Mouse (Mus musculus) CD4-positive, CD25-positive, alpha-beta regulatory T cell, adult 2 months (primary cell): ENCODE measurements around the gene Krt15.
A peak's percentile ranks its signal among the peaks of the same experiment; 100 is the strongest.

Experiments
- DNase-seq: peaks from one replicate; pipeline ENCODE4 v3.0.0-alpha.2; 2012; ENCODE audit warnings: low read depth, low spot score

Krt15 gene

DNA sequence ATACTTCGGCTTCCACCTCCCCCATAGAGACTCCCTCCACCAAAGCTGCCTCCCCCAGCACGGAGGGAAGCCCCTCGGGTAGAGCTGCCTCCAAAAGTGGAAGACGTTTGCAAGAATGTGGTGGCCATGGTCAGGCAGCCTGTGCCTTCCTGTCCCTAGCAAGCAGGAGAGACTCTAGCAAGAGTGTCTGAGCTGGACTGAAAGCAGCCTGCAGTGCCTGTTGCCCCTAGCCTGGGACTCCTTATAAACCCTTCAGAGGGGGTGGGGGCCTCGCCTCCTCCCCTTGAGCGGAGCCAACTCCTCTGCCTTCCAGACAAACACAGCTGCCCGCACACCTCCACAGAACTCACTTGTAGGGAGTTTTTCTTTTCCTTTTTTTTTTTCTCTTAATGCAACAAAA lies at the start of gene Krt15:
TSS of gene Krt15 (minus strand) at position 198 of the 400 bp plus-strand sequence.
- DNase-seq: no peak

DNA sequence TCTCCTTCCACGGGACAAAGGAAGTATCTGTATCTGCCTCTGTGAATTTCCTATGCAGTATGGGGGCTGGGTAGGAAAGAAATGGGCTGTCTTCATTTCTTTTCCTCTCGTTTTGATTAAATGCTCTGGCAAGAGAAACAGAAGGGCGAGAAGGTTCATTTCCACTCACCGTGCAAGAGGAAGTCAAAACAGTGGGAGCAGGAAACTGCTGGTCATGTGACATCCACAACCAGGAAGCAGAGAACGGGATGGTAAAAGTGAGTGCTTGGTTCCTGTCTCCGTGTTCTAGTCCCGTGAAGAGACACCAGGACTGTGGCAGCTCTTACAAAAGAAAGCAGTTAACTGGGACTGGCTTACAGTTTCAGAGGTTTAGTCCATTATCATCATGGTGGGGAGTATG lies 46.0 kb upstream of the Krt15 start:
- DNase-seq: no peak

DNA sequence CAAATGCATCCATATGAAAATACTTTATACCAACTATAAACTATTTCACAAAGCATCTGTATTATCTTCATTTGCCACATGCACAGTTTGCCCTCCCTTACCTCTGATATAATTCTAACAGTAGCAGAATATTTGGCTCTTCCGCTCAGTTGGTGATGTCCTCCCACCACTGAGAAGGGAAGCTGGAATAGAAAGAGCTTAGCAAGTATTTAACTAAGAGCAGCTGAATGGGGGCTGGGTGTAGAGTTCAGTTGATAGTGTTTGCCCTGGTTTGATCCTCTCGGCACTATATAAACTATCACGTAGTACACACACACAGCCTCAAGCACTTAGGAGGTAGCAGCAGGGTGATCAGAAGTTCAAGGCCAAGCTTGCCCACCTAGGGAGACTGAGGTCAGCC lies 43.5 kb upstream of the Krt15 start:
- no peak for DNase-seq

DNA sequence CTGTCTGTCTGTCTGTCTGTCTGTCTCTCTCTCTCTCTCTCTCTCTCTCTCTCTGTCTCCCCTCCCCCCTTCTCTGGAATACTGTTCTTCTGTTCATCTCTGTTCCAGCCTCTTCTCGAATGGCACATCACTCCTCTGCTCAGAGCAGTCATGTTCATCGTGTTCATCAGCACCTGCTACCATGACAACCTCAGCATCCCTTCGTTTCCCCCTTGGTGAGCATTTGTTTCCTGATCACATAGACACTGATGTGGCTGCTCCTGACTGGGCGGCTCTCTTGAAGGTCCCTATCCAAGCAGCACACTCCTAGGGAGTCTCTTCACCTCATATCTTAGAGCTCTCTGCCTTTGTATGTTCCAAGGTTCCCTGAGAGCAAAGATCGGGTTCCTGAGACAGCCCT lies 42.6 kb upstream of the Krt15 start:
- no peak for DNase-seq

DNA sequence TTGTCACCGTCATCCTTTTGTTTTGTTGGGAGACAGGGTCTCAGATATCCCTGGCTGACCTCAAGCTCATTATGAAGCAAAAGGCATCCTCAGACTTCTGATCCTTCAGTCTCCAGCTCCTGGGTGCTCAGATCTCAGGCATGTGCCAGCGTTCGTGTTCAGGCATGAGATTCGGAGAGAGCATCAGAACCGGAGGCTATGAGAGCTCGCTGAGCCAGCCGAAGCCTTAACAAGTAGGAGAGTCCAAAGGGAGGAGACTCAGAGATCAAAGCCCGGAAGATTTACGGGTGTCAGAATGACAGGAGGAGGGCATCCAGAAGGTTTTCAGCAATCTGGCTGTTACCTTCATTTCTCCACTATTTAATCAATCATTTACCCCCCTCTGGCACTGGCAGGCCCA lies 41.1 kb upstream of the Krt15 start:
- DNase-seq: no peak

DNA sequence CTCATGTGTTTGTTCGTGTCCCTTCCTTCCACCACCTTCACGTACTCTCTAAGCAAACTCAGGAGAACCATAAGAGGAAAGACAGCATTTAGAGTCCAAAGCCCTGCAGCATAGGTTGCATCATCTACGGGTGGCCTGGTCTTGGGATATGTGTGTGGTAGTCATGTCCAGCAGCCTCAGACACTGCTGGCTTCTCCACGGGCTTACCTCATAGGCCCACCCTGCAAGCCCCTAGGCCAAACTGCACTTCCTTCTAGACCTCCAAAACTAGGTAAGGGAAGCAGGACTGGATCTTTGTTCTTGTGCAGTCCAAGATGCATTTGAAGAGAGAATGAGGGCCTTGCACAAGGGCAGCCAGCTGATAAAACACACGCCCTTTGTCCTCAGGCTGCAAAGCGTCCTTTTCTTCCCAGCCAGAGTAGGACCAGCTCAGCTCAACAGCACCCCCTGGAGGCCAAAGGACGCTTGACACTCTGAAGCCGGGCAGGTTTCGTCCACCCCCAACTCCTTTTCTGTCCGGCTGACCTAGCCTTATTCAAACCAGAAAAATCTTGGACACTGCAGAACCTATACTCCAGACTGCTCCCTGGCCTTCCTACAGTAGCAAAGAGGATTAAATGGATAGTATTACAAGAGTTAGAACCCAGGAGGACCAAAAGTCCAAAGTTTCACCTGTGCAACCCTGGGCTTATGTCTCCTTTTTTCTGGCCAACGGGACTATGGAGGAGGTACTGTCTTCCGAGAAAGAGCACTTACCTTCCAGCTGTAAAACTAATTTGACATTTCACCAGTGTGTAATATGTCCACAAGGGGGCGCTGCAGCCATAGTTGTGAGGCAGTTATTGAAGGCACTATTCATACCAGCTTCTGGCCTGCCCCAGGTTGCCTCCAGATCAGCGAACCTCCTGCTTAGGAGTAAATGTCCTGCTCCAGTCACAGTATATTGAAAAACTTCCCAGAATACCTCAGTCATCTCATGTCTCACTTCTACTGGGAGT lies 33.3 kb upstream of the Krt15 start:
- DNase-seq: peak; percentile 63

DNA sequence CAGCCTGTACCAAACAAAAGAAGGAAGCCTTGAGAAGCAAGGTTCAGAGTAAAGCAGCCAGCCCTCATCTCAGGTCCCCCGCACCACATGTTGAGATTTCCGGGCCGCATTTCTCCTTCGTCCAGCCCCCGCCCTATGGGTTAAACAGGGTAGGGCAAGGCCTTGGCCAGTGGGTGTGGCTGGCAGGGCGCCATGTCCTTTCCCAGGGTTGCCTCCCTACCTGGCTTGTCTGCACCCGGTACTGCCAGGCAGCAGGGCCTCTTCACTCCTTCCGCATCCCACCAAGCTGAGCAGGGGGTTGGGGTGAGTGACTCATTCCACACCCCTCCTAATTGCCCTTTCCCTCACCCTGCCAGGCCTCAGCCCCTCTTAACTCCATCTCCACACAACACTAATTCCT lies 32.3 kb upstream of the Krt15 start:
- DNase-seq: no peak

DNA sequence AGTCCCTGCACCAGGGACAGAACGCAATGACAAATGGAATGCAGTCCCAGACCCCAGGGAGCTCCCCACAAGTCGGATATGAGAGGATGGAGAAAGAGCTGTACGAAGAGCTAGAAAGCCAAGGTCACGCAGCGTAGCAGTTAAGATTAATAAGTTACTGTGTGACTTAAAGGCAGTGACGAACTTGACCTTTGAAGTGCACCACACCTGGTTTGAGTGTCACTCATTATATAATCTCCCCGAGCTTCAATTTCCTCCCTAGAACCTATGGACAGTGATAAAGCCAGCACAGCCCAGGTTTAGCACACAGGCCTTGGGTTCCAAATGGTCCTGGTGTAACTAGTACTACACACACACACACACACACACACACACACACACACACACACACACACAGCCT lies 28.7 kb upstream of the Krt15 start:
- no peak for DNase-seq

DNA sequence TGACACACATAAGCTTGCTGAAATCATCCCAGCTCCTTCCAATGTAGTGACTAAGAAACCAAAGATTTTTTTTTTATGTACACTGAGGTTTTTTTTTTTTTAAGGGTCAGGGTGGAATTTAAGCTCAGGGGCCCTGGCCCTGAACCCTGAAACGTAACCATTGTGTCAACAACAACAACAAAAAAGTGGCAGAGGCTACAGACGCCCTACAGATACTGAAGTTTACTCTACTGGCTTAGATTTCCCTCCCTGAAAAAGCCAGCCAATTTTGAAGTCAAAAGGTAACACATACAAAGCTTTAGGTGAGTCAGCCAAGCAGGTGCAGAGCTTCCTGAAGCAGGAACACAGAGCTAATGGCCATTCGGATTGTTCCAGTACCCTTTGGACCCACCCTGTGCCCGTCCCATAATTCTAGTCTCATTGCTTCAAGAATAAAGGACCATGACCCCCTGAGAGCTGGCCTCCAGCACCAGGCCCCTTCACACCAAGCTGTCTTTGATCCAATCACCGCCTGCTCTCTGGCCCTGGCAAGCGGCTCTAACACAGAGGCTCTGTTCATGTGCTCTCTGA lies 22.3 kb upstream of the Krt15 start:
- no peak for DNase-seq

DNA sequence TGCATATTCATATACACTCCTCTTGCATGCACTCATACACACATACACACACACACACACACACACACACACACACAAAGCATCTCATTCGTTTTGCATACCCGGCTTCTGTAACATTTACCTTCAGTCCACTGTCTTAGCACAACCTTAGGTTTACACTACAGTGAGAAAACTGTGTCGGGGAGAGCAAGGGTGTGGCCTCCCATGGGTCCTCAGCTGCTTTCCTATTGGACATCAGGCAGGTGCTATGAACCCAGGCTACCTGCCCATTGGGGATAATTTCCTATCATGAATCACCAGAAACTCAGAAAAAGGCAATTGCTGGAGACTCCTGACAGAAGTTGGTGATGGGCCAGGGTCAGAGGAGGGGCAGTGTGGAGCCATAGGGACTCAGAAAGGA lies 21.6 kb upstream of the Krt15 start:
- no peak for DNase-seq

DNA sequence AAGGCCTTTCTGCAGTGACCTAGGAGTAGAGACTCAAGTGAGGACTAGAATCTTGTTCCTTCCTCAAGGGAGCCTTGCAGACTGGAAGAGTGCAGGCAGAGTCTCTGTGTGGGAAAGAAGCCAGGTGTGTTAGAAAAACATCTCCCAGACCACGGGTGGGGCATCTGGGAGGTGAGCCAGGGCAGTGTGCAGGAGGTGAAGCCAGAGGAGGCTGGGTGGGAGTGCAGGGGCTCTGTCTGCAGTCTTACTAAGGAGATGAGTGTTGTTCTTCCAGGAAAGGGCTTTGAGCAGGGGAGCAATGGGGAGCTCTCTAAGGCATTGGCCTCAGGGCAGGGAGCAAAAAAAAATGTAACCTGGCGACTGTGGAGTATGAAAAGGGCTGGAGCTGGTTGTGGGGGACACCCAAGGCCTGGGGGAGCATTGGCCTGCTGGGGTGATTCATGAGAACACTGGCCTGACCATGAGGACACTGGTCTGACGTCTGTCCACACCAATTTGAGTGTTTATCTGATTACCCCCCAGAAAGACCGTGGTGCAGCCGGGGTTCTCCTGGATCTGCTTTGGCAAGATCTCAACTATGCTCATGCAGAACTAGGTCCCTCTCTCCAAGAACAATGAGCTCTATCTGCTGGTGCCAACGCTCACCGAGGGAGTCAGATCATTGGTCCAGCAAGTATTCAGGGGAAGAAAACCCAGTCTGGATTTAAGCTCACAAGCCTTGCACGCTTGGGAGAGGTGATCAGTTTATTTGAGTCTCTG lies 19.9 kb upstream of the Krt15 start:
- DNase-seq: no peak

DNA sequence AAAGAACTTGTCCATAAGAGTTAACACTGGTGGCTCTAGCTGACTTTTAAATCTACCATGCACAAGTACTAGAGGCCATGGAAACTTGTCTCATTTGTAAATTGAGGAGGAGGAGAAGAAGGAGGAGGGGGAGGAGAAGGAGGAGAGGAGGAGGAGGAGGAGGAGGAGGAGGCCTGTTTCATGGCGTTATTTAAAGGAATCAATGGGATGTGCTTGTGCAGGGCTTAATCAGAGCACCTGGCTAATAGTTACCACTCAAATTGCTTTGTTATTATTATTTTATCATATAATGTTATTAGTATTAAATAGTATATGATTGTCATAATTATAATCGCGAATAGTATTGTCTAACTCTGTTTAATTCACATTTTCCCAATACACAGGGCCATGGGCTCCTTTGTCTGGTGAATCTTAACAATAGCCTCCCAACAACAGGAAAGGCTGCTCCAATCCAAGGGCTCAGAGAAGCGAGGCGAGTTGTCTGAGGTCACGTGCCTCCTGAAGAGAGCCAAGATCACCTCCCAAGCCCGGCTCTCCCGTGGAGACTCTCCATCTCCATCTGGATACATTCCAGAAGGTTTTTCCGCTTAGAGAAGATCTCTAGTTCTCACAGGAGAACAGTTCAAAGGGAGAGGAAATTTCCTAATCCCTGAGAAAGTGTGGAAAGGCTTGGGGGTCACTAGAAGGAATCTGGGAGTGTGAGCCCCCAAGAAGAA lies 13.0 kb upstream of the Krt15 start, which contains the start of gene Krt19:
TSS of gene Krt19 (minus strand) at position 51 of the 716 bp plus-strand sequence.
- no peak for DNase-seq

DNA sequence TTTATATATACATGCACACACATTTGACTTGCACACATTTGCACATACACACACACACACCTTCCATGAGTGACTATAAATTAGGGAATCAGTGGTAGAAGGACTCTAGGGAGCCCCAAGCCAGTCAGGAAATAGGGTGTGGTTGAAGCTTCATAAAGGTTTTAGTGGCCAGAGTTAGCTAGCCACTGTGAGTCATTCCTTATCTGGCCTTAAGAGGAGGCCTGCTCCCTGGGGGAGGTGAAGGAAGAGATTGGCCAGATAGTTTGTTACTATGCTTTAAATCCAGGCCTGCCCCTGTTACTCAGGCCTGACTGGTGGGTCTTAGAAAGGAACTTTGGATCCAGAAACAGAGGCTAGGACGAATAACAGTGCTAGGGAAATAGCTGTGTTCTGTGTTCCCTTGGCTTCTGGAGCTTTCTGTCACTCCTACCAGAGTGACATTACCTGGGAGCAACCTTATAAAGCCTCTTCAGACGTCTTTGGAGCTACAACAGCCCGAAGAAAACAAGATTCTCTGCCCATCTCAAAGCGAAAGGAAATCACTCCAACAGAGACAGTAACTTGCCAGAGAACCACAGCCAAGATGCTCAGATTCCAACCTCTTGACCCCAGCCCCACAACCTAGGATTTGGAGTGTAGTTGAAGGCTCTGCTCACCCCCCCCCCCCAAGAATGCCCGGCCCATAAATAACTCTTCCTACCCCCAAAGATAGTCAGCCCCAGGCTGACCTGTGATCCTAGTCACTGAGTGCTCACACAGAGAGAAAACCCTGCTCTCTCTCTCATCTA lies 12.0 kb upstream of the Krt15 start:
- DNase-seq: no peak

DNA sequence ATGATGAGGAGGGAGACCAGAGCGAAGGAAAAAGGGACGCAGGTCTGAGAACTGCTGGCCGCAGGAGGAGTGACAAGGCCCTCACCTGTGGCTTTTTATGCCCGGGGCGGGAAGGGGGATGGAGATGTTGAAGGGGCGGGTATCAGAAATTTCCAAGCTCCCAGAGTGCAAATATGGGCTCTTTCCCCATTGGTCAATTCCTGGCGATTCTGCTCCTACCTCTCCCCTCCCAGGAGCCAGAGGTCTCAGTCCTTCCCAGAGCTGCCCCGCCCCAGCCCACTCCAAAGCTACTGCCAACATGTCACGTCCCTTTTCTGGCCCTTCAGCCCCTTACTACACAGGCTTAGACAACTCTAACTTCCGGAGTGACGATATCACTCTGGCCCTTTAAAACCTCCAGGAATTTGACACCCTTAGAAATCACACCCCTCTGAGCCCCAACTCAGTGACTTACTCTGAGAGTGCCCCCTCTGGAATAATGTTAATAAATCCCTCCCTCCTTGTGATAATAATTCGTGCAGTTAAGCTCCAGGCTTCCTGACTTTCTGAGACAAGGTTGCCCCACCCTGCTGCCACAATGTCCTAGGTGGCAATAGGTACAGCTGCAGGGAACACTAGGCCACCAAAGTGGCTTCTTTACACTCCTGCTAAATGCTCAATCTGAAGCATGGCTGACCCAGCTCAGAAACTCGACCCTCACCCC lies 10.3 kb upstream of the Krt15 start:
- DNase-seq: no peak

DNA sequence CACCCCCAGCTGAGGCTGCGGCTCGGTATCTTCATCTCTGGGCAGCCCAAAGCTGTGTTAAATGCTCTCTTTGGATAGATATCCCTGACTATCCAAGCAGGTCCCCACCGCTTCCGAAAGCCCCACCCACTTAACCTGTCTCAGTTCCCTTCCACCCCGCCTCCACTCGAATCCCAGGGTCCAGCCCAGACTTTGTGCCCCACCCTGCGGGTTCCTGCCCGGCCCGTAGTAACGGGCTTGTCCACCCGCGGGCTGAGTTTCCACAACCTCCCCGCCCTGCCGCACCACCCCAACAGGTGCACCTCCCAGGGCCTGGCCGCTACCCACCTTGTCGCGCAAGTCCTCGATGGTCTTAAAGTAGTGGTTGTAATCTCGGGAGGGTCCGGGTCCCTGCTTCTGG lies 9.4 kb upstream of the Krt15 start:
- DNase-seq: no peak

DNA sequence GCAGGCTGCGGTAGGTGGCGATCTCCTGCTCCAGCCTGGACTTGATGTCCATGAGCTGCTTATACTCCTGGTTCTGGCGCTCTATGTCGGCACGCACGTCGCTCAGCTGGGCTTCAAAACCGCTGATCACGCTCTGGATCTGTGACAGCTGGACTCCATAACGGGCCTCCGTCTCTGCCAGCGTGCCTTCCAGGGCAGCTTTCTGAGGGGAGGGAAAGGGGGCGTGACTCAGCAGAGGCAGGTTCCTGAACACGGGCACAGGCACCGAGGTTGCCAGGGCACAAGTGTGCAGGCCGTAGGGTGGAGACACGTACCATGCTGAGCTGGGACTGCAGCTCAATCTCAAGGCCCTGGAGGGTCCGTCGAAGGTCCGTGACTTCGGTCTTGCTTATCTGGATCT lies 5.2 kb upstream of the Krt15 start:
- DNase-seq: no peak

DNA sequence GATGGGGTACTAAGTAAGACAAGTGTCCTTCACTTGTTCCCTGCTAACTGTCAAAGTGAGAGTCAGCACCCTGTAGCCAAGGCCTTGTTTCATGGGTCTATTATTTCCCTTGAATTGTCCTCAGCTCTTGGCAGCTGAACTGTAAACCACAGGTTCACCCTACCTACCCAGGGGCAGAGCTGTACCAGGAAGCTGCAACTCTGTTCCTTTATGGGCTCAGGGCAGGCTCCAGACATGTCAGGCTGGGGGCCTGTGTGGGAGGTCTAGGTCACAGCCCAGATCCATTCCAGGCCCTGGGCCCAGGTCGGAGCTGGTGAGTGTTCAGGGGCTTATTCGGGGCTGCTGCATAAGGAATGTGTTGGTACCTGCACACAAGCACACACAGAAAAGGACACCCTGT lies 3.7 kb upstream of the Krt15 start:
- no peak for DNase-seq

DNA sequence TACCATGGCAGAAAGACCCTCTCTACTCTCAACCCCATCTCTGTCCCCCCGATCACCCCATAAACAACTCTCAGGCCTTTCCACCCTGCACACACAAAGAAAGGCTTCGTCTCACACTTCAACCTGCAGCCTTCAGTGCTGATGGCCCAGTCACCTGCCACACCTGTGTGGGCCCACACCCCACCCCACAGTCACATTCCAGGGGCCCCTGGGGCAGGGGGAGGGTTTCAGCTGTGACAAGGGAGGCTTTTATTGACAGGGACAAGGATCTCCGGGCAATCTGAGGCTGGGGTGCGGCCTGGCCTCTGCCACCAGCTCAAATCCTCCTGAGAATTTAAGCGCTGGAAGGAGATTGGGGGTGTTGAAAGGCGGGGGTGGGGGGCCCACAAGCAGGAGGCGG lies 3.1 kb upstream of the Krt15 start:
- no peak for DNase-seq

DNA sequence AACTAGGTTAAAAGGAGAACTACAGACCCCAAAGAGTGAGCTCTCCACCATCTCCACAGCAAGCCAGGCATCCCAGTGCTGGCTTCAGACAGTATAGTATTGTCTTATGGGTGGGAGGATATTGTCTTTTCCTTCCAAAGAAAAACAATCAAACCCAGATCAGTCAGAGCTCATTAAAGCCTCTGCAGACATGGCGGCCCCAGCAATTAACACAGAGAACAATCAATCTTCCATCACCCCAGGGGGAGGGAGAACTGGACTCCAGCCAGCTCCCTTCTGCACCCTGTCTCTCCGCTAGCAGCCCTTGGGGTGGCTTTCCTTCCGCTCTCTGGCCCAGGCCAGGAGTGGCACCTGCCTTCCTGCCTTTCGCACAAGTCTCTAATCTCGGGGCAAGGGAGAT lies 2.0 kb upstream of the Krt15 start:
- DNase-seq: no peak

DNA sequence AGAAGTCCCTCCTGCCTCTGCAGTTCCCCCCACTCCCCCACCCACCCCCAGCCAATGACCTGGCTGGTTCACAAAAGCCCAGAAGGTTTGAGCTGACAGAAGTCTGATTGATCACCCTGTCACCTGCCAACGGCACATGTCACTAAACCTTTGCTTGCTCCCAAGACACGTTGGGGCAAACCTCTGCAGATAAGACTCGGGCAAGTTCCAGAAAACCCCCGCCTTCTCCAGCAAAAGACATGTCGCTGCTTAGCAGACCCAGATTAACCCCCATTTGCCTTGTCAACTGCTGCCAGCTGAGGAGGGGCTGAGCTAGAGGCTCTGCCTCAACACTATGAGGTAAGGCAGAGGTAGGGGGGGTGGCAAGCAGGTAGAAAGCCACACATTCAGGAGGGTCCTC lies 831 bp upstream of the Krt15 start:
- no peak for DNase-seq
